Mouse (Mus musculus) mature B cell (primary cell): ENCODE data around the gene Vac14.

ENCODE experiments used
- in situ Hi-C: fragments of 300-500 bp; cut with MboI; formaldehyde crosslinking; loops from 2 replicates; pipeline ENCODE4 v1.14.3; 2019

The Vac14 gene

GRCm38 (mm10) chr8:110749500-110750170, 131.2 kb downstream of the Vac14 start:
- in situ Hi-C loops: no loop called here

GRCm38 (mm10) chr8:110750269-110750668, 131.9 kb downstream of the Vac14 start:
- in situ Hi-C loops: no loop called here

- in situ Hi-C loops: no loop called here
Observed at GRCm38 (mm10) chr8:110751490-110751889, 133.1 kb downstream of the Vac14 start.

- in situ Hi-C loops: no loop called here
Observed at GRCm38 (mm10) chr8:110754713-110755112, 136.3 kb downstream of the Vac14 start.

GRCm38 (mm10) chr8:110755511-110756170, 137.3 kb downstream of the Vac14 start:
- in situ Hi-C loops: no loop called here

- in situ Hi-C loops: no loop called here
Observed at GRCm38 (mm10) chr8:110756196-110756595, 137.8 kb downstream of the Vac14 start.

GRCm38 (mm10) chr8:110760280-110760940, 142.0 kb downstream of the Vac14 start:
- in situ Hi-C loops: no loop called here

- in situ Hi-C loops: no loop called here
Observed at GRCm38 (mm10) chr8:110761185-110761584, 142.8 kb downstream of the Vac14 start.

GRCm38 (mm10) chr8:110761988-110762387, 143.6 kb downstream of the Vac14 start:
- in situ Hi-C loops: no loop called here

GRCm38 (mm10) chr8:110764671-110765070, 146.3 kb downstream of the Vac14 start:
- in situ Hi-C loops: no loop called here

- in situ Hi-C loops: no loop called here
Observed at GRCm38 (mm10) chr8:110767261-110767660, 148.9 kb downstream of the Vac14 start.
